Mouse (Mus musculus): ENCODE data around the gene Enpp6.

DNA sequence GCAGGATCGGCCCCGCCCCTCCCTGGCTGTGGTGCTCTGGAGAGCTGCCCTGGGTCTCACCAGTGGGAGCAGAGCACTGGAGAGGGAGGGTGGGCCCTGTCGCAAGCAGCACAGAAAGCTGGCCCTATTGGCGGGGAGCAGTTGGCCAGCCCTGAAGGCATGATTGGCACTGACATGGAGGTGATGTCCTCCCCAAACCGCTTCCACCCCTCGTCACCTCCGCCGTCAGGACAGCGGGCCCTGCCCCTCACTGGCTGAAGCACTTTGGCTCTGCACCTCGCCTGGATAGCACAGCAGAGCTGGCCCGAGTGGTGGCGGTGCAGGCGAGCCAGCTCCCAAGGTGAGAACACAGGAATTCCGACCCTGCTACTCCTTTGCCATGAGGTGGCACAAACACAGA is 20.9 kb upstream of the Enpp6 start:
- TF ChIP-seq CTCF (IDR thresholded peaks at IDR 0.05; ENCODE audit: low read depth, low read length) (no peak), POLR2A (IDR thresholded peaks at IDR 0.05; ENCODE audit: extremely low read depth, insufficient read depth, low read length) (no peak)

Data from liver, adult 2 months (tissue).